Mouse (Mus musculus): ENCODE data around the gene Tbc1d23. TPM values are rescaled to one million over a fixed set of nuclear protein-coding genes. Genes with fewer than 3 reads are reported as not detected.
A peak's percentile ranks its signal among the peaks of the same experiment; 100 is the strongest.
"Not testable (repeated sequence)": the region's sequence is repeated elsewhere in the genome, so short reads cannot be mapped to it uniquely, and the experiment has no call there.

Gene Tbc1d23
- polyA plus RNA-seq, 1 experiment from 2014 or later, result 26.0 TPM

GRCm38 (mm10) chr16:57235871-57236510 is 4.7 kb upstream of the Tbc1d23 start:
- Histone ChIP-seq H3K4me1 (ENCODE audit: control insufficient read depth, insufficient read depth, low read length) (no peaks in the 10 kb centered on the region), H3K9me3 (ENCODE audit: control insufficient read depth, low read length) (no peaks in the 10 kb centered on the region), H3K4me2 (ENCODE audit: low read depth, severe bottlenecking) (no peak overlapping the region), H3K4me3 (ENCODE audit: low read depth, low read length) (no peak overlapping the region), H3K27me3 (ENCODE audit: control insufficient read depth, insufficient read depth, low read length) (no peaks in the 10 kb centered on the region), H3K9ac (ENCODE audit: low read length) (no peak overlapping the region), H3K36me3 (ENCODE audit: control insufficient read depth, insufficient read depth, low read length) (no peaks in the 10 kb centered on the region), H3K27ac (replicated peaks; ENCODE audit: low read depth, low read length) (no peak overlapping the region)
- DNase-seq (ENCODE audit: low spot score), result no peak
- no peak for ATAC-seq (ENCODE audit: insufficient number of reproducible peaks, low FRiP score, low TSS enrichment, low read depth)
- WGBS, result 61% methylated on average over 7 of the region's 7 CpGs

DNA sequence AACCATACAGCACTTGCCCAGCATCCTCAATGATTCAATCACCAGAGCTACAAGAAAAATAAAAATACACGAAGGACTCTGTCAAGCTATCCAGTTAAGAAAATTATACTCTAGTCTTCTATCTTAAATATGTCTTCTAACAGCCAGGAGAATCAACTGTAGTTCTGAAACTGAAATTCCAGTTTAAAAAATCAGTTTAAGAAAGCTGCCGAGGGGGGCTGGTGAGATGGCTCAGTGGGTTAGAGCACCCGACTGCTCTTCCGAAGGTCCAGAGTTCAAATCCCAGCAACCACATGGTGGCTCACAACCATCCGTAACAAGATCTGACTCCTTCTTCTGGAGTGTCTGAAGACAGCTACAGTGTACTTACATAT is 620 bp upstream of the Tbc1d23 start:
- not testable (repeated sequence) for H3K9ac ChIP-seq (ENCODE audit: low read length); H3K4me1 ChIP-seq (ENCODE audit: control insufficient read depth, insufficient read depth, low read length); H3K27me3 ChIP-seq (ENCODE audit: control insufficient read depth, insufficient read depth, low read length); DNase-seq (ENCODE audit: low spot score); H3K27ac ChIP-seq (replicated peaks; ENCODE audit: low read depth, low read length); H3K36me3 ChIP-seq (ENCODE audit: control insufficient read depth, insufficient read depth, low read length); H3K9me3 ChIP-seq (ENCODE audit: control insufficient read depth, low read length)
- WGBS, result 75% methylated on average over 4 of the region's 5 CpGs
- Histone ChIP-seq H3K4me2 (ENCODE audit: low read depth, severe bottlenecking) (peak overlapping the region; percentile 26; the same call in 1 of the 2 replicates), H3K4me3 (ENCODE audit: low read depth, low read length) (peak overlapping the region; percentile 88; the same call in 1 of the 2 replicates)
- ATAC-seq (ENCODE audit: insufficient number of reproducible peaks, low FRiP score, low TSS enrichment, low read depth), result peak; percentile 13; the same call in 1 of the 2 replicates

GRCm38 (mm10) chr16:57226444-57226843 is 4.9 kb downstream of the Tbc1d23 start:
- no peaks in the 10 kb centered on the region for H3K27me3 ChIP-seq (ENCODE audit: control insufficient read depth, insufficient read depth, low read length)
- no peak overlapping the region for H3K9ac ChIP-seq (ENCODE audit: low read length)
- no peak for ATAC-seq (ENCODE audit: insufficient number of reproducible peaks, low FRiP score, low TSS enrichment, low read depth)
- H3K4me1 ChIP-seq (ENCODE audit: control insufficient read depth, insufficient read depth, low read length), result no peaks in the 10 kb centered on the region
- H3K4me3 ChIP-seq (ENCODE audit: low read depth, low read length), result no peak overlapping the region
- WGBS, result 90% methylated on average over 5 of the region's 5 CpGs
- no peaks in the 10 kb centered on the region for H3K9me3 ChIP-seq (ENCODE audit: control insufficient read depth, low read length)
- no peaks in the 10 kb centered on the region for H3K36me3 ChIP-seq (ENCODE audit: control insufficient read depth, insufficient read depth, low read length)
- H3K4me2 ChIP-seq (ENCODE audit: low read depth, severe bottlenecking), result no peak overlapping the region
- no peak for DNase-seq (ENCODE audit: low spot score)
- no peak overlapping the region for H3K27ac ChIP-seq (replicated peaks; ENCODE audit: low read depth, low read length)

DNA sequence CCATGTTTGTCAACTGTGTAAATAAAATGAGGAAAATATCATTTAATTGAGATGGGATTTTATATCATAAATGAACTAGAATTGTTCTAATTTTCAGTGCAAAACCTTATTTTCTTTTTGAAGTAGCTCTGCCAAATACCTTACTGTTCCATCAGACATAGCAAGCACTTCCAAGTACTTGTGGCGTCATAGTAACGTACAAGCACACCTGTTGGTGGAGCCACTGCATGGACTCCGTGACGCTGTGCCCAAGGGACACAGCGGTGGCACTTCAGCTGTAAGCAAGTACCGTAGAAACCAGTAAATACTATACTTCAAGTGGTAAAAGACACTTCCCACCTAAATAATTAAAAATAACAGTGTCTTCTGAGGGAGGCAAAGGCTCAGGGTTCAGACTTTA is 10.9 kb downstream of the Tbc1d23 start:
- no peak for ATAC-seq (ENCODE audit: insufficient number of reproducible peaks, low FRiP score, low TSS enrichment, low read depth)
- H3K9ac ChIP-seq (ENCODE audit: low read length), result no peak overlapping the region
- H3K4me3 ChIP-seq (ENCODE audit: low read depth, low read length), result no peak overlapping the region
- H3K27ac ChIP-seq (replicated peaks; ENCODE audit: low read depth, low read length), result no peak overlapping the region
- H3K4me2 ChIP-seq (ENCODE audit: low read depth, severe bottlenecking), result no peak overlapping the region
- 97% methylated on average over 6 of the region's 6 CpGs for WGBS
- no peaks in the 10 kb centered on the region for H3K27me3 ChIP-seq (ENCODE audit: control insufficient read depth, insufficient read depth, low read length)
- H3K9me3 ChIP-seq (ENCODE audit: control insufficient read depth, low read length), result no peaks in the 10 kb centered on the region
- no peaks in the 10 kb centered on the region for H3K36me3 ChIP-seq (ENCODE audit: control insufficient read depth, insufficient read depth, low read length)
- no peak for DNase-seq (ENCODE audit: low spot score)
- no peaks in the 10 kb centered on the region for H3K4me1 ChIP-seq (ENCODE audit: control insufficient read depth, insufficient read depth, low read length)

DNA sequence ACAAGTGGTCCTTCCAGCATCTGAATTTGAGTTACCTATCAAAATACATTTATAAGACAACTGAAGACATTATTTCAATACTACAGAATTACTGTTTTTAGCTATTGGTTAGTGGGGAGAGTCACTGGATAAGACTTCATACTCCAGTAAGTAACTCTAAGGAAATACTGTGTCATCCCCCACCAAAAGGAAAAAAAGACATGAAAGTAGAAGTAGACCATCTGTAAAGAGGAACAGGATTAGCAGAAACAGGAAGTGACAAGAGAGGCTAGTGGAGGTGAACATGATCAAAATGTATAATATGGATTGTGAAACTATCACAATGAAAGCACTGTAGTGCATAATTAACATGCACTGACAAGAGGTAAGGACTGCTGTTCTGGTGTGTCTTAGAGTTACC is 15.3 kb downstream of the Tbc1d23 start:
- H3K4me3 ChIP-seq (ENCODE audit: low read depth, low read length), result no peak overlapping the region
- no peak overlapping the region for H3K9ac ChIP-seq (ENCODE audit: low read length)
- H3K27ac ChIP-seq (replicated peaks; ENCODE audit: low read depth, low read length), result no peak overlapping the region
- DNase-seq (ENCODE audit: low spot score) (no peak), ATAC-seq (ENCODE audit: insufficient number of reproducible peaks, low FRiP score, low TSS enrichment, low read depth) (no peak)
- H3K9me3 ChIP-seq (ENCODE audit: control insufficient read depth, low read length), result no peaks in the 10 kb centered on the region
- no peak overlapping the region for H3K4me2 ChIP-seq (ENCODE audit: low read depth, severe bottlenecking)
- H3K36me3 ChIP-seq (ENCODE audit: control insufficient read depth, insufficient read depth, low read length), result peaks cover 2% of the 10 kb centered on the region; the same call in 1 of the 2 replicates
- no peaks in the 10 kb centered on the region for H3K4me1 ChIP-seq (ENCODE audit: control insufficient read depth, insufficient read depth, low read length)
- no peaks in the 10 kb centered on the region for H3K27me3 ChIP-seq (ENCODE audit: control insufficient read depth, insufficient read depth, low read length)

- no peak for ATAC-seq (ENCODE audit: insufficient number of reproducible peaks, low FRiP score, low TSS enrichment, low read depth)
- Histone ChIP-seq H3K4me1 (ENCODE audit: control insufficient read depth, insufficient read depth, low read length) (no peaks in the 10 kb centered on the region), H3K9ac (ENCODE audit: low read length) (no peak overlapping the region), H3K27ac (replicated peaks; ENCODE audit: low read depth, low read length) (no peak overlapping the region), H3K4me2 (ENCODE audit: low read depth, severe bottlenecking) (no peak overlapping the region), H3K27me3 (ENCODE audit: control insufficient read depth, insufficient read depth, low read length) (no peaks in the 10 kb centered on the region), H3K9me3 (ENCODE audit: control insufficient read depth, low read length) (no peaks in the 10 kb centered on the region), H3K36me3 (ENCODE audit: control insufficient read depth, insufficient read depth, low read length) (peaks cover 2% of the 10 kb centered on the region; the same call in 1 of the 2 replicates), H3K4me3 (ENCODE audit: low read depth, low read length) (no peak overlapping the region)
- whole genome bisulfite sequencing, result 94% methylated on average over 2 of the region's 2 CpGs
- DNase-seq (ENCODE audit: low spot score), result no peak
Observed at GRCm38 (mm10) chr16:57211037-57211436, 20.3 kb downstream of the Tbc1d23 start.

DNA sequence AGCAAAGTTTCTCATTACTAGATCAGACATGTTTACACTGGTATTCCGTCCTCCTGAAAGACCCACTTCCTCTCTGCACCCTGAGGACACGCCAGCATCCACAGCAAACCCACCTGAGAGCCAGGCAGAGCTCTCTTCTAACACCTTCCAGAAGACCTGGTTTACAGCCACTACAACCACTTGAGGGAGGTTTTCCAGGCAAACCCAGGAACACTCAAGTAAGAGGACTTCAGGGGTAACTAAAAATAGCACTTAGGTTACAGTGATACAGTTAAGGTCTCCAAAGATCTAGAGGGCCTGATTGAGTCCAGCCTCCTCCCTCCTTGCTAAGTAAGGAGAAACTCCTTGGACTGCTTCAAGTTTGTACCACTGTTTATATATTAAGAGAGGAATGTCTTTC is 23.0 kb downstream of the Tbc1d23 start:
- Histone ChIP-seq H3K27me3 (ENCODE audit: control insufficient read depth, insufficient read depth, low read length) (no peaks in the 10 kb centered on the region), H3K4me2 (ENCODE audit: low read depth, severe bottlenecking) (no peak overlapping the region), H3K27ac (replicated peaks; ENCODE audit: low read depth, low read length) (no peak overlapping the region), H3K4me3 (ENCODE audit: low read depth, low read length) (no peak overlapping the region), H3K9ac (ENCODE audit: low read length) (no peak overlapping the region), H3K9me3 (ENCODE audit: control insufficient read depth, low read length) (no peaks in the 10 kb centered on the region), H3K36me3 (ENCODE audit: control insufficient read depth, insufficient read depth, low read length) (peaks cover 2% of the 10 kb centered on the region; the same call in 1 of the 2 replicates), H3K4me1 (ENCODE audit: control insufficient read depth, insufficient read depth, low read length) (no peaks in the 10 kb centered on the region)
- WGBS, result 86% methylated on average over 2 of the region's 2 CpGs
- ATAC-seq (ENCODE audit: insufficient number of reproducible peaks, low FRiP score, low TSS enrichment, low read depth), result no peak
- DNase-seq (ENCODE audit: low spot score), result no peak

DNA sequence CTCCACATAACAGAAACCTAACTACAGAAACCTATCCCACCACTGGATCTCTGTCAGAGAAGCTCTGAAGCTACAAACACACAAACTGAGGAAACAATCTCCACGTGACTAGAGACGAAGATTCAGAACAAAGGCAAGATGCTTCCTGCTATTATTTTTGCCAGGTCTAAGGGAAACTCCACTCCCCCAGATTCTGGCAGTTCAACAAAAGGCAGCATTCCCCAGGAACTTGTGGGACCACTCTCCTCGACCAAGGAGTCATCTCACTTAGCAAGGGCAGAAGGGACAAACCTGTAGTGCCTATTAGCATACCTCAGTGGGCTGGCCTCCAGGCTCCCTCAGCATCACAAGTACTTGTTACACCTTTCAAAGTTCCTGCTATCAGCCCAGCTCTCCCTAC is 34.0 kb downstream of the Tbc1d23 start:
- Histone ChIP-seq H3K9me3 (ENCODE audit: control insufficient read depth, low read length) (no peaks in the 10 kb centered on the region), H3K36me3 (ENCODE audit: control insufficient read depth, insufficient read depth, low read length) (peaks cover 2% of the 10 kb centered on the region; the same call in 1 of the 2 replicates), H3K27ac (replicated peaks; ENCODE audit: low read depth, low read length) (no peak overlapping the region), H3K27me3 (ENCODE audit: control insufficient read depth, insufficient read depth, low read length) (no peaks in the 10 kb centered on the region), H3K4me2 (ENCODE audit: low read depth, severe bottlenecking) (no peak overlapping the region), H3K4me3 (ENCODE audit: low read depth, low read length) (no peak overlapping the region), H3K9ac (ENCODE audit: low read length) (no peak overlapping the region), H3K4me1 (ENCODE audit: control insufficient read depth, insufficient read depth, low read length) (no peaks in the 10 kb centered on the region)
- ATAC-seq (ENCODE audit: insufficient number of reproducible peaks, low FRiP score, low TSS enrichment, low read depth), result no peak
- WGBS, result 61% methylated on average over 3 of the region's 3 CpGs
- no peak for DNase-seq (ENCODE audit: low spot score)

DNA sequence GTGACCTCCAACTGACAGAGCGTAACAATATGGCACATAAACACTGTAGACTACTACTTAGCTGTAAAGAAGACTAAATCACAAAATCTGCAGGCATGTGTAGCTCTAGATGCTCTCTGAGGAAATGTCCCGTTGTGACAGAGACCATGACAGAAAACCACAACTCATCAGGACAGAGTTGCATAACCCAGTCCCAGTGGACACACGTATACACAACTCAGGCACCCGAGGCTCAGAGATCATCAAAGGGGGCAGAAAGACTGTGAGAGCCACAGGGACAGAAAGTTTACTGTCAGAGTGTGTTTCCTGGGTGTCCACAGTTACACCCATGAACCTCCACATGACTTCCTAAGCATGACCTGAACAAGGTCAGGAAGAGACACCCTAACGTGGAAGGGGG is 34.7 kb downstream of the Tbc1d23 start:
- Histone ChIP-seq H3K4me3 (ENCODE audit: low read depth, low read length) (no peak overlapping the region), H3K27me3 (ENCODE audit: control insufficient read depth, insufficient read depth, low read length) (no peaks in the 10 kb centered on the region), H3K27ac (replicated peaks; ENCODE audit: low read depth, low read length) (no peak overlapping the region), H3K4me1 (ENCODE audit: control insufficient read depth, insufficient read depth, low read length) (no peaks in the 10 kb centered on the region), H3K9me3 (ENCODE audit: control insufficient read depth, low read length) (no peaks in the 10 kb centered on the region), H3K4me2 (ENCODE audit: low read depth, severe bottlenecking) (no peak overlapping the region), H3K9ac (ENCODE audit: low read length) (no peak overlapping the region), H3K36me3 (ENCODE audit: control insufficient read depth, insufficient read depth, low read length) (peaks cover 2% of the 10 kb centered on the region; the same call in 1 of the 2 replicates)
- WGBS, result 89% methylated on average over 5 of the region's 5 CpGs
- no peak for DNase-seq (ENCODE audit: low spot score)
- no peak for ATAC-seq (ENCODE audit: insufficient number of reproducible peaks, low FRiP score, low TSS enrichment, low read depth)

All from limb, embryonic 11.5 days (tissue).